Mouse (Mus musculus) heart, postnatal 0 days (tissue): ENCODE measurements around the gene Cd300a. TPM values are rescaled to one million over a fixed set of nuclear protein-coding genes. Genes with fewer than 3 reads are reported as not detected.
"Not testable (repeated sequence)": the region's sequence is repeated elsewhere in the genome, so short reads cannot be mapped to it uniquely, and the experiment has no call there.

Source experiments
- ATAC-seq: fragments of 200-750 bp; cut with Nextera tagmentation; 2 replicates; pipeline ENCODE4 v1.8.0; 2017; ENCODE audit warnings: low read depth, moderate number of reproducible peaks, moderate library complexity; ENCODE audit not compliant: insufficient read depth
- DNase-seq: peaks from one replicate; pipeline ENCODE4 v3.0.0-alpha.2; 2016; ENCODE audit warnings: low spot score
- H3K27ac ChIP-seq: fragments of 300-500 bp; sonication (generic); 2 replicates; pipeline ENCODE4 v1.5.1; 2014; ENCODE audit warnings: low read depth, mild to moderate bottlenecking
- H3K27me3 ChIP-seq: fragments of 300-500 bp; sonication (generic); 2 replicates; pipeline ENCODE4 v1.6.1; 2014; ENCODE audit warnings: low read length, mixed read lengths; ENCODE audit not compliant: control insufficient read depth, insufficient read depth
- H3K36me3 ChIP-seq: fragments of 300-500 bp; sonication (generic); replicated peaks from 2 replicates; pipeline ENCODE4 v1.6.1; 2014; ENCODE audit warnings: low read length, mixed read lengths; ENCODE audit not compliant: control insufficient read depth, insufficient read depth
- H3K4me1 ChIP-seq: fragments of 300-500 bp; sonication (generic); 2 replicates; pipeline ENCODE4 v1.6.1; 2014; ENCODE audit warnings: antibody characterized with exemption; ENCODE audit not compliant: control insufficient read depth, insufficient read depth
- H3K4me2 ChIP-seq: fragments of 300-500 bp; sonication (generic); 2 replicates; pipeline ENCODE4 v1.6.1; 2014; ENCODE audit warnings: low read depth, mild to moderate bottlenecking, low read length, moderate library complexity
- H3K4me3 ChIP-seq: fragments of 300-500 bp; sonication (generic); 2 replicates; pipeline ENCODE4 v1.5.1; 2014; ENCODE audit warnings: low read depth, low read length
- H3K9ac ChIP-seq: fragments of 300-500 bp; sonication (generic); replicated peaks from 2 replicates; pipeline ENCODE4 v1.6.1; 2014; ENCODE audit warnings: low read depth, low read length, mixed read lengths
- H3K9me3 ChIP-seq: fragments of 300-500 bp; sonication (generic); replicated peaks from 2 replicates; pipeline ENCODE4 v1.6.1; 2016; ENCODE audit warnings: low read length; ENCODE audit not compliant: control insufficient read depth
- CTCF ChIP-seq: IDR thresholded peaks from 2 replicates; pipeline ENCODE4 v1.5.1; 2016; ENCODE audit warnings: antibody characterized with exemption, control low read depth, low read depth
- EP300 ChIP-seq: IDR thresholded peaks from 2 replicates; pipeline ENCODE4 v1.6.1; 2016; ENCODE audit warnings: antibody characterized with exemption, low read depth
- WGBS: fragments of 180-500 bp; shearing (Covaris S2); extraction: QIAGEN DNeasy Blood & Tissue Kit; methylation state at CpG from one replicate; pipeline ENCODE4 v1.1.7; 2014; 5-methylcytosine and 5-hydroxymethylcytosine counted together
- polyA plus RNA-seq: library from polyadenylated mRNA; unstranded; fragments of >200 nt; fragmentation: Nextera tagmentation; extraction: Ambion mirVana; gene quantifications from 2 replicates; pipeline ENCODE4 v1.2.1, GENCODE M21; 2015
- total RNA-seq: library from RNA; depleted of rRNA; stranded (reverse); fragments of >200 nt; gene quantifications from 2 replicates; pipeline ENCODE4 v1.2.3, GENCODE M21; 2014; ENCODE audit warnings: low replicate concordance

Cd300a gene
- total and polyA plus RNA-seq, 2 experiments from 2014 or later = 0.92 TPM; not detected in 1

DNA sequence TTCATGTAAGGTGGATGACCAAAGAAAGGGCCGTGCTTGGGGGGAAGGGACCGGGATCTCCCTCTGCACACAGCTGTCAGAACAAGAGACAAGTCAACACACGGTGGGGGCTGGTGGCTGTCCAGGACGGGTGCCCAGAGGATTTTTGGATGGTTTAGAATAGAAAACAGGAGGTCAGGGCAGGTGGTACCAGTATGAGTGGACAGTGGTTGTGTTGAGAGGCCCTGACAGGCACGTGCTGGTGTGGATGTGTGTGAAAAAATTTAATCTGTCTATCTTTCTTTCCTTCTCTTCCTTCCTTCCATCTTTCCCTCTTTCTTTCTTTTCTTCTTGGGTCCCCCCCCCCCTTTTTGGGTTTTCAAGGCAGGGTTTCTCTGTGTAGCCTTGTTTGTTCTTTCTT lies 701 bp downstream of the Cd300a start:
- no peaks in the 10 kb centered on the region for H3K4me1 ChIP-seq
- 48% methylated on average over 5 of the region's 5 CpGs for WGBS
- H3K36me3 ChIP-seq = no peaks in the 10 kb centered on the region
- TF ChIP-seq EP300 (no peak), CTCF (no peak)
- no peak overlapping the region for H3K4me3 ChIP-seq
- H3K9ac ChIP-seq = no peak overlapping the region
- no peaks in the 10 kb centered on the region for H3K9me3 ChIP-seq
- H3K27ac ChIP-seq = no peak overlapping the region
- H3K27me3 ChIP-seq = no peaks in the 10 kb centered on the region
- ATAC-seq = no peak
- no peak overlapping the region for H3K4me2 ChIP-seq
- DNase-seq = no peak

DNA sequence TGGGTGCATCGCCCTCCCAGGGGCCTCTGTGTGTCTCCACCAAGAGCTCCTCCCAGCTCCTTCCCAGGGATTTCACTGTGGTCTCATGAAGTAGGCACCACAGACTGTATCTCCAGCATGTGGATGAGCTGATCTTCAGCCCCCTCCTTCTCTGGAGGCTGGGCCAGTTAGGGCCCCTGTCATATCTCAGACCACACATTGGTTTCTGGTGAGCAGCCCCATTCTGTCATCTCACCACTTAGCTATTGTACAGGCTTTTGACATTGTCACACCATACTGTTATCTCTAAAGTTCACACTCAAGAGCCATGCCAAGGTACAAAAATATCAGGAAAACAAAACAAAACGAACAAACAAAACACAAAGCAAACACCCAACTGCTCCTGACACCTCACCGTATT lies 6.2 kb downstream of the Cd300a start:
- no peaks in the 10 kb centered on the region for H3K36me3 ChIP-seq
- no peak overlapping the region for H3K9ac ChIP-seq
- no peaks in the 10 kb centered on the region for H3K4me1 ChIP-seq
- TF ChIP-seq EP300 (no peak), CTCF (no peak)
- H3K4me2 ChIP-seq = no peak overlapping the region
- no peak overlapping the region for H3K4me3 ChIP-seq
- no peak for DNase-seq
- WGBS = 80% methylated on average over 3 of the region's 3 CpGs
- no peaks in the 10 kb centered on the region for H3K27me3 ChIP-seq
- no peaks in the 10 kb centered on the region for H3K9me3 ChIP-seq
- ATAC-seq = no peak
- H3K27ac ChIP-seq = no peak overlapping the region

GRCm38 (mm10) chr11:114898026-114898425 lies 8.2 kb downstream of the Cd300a start:
- H3K9ac ChIP-seq = no peak overlapping the region
- no peaks in the 10 kb centered on the region for H3K27me3 ChIP-seq
- no peaks in the 10 kb centered on the region for H3K9me3 ChIP-seq
- no peaks in the 10 kb centered on the region for H3K36me3 ChIP-seq
- no peak for ATAC-seq
- H3K4me3 ChIP-seq = no peak overlapping the region
- no peak overlapping the region for H3K27ac ChIP-seq
- TF ChIP-seq CTCF (no peak), EP300 (no peak)
- no peaks in the 10 kb centered on the region for H3K4me1 ChIP-seq
- no peak overlapping the region for H3K4me2 ChIP-seq
- no peak for DNase-seq
- WGBS = 29% methylated on average over 1 of the region's 1 CpGs

- ATAC-seq (no peak), DNase-seq (no peak)
- no peak overlapping the region for H3K9ac ChIP-seq
- H3K27me3 ChIP-seq = no peaks in the 10 kb centered on the region
- TF ChIP-seq CTCF (no peak), EP300 (no peak)
- no peaks in the 10 kb centered on the region for H3K9me3 ChIP-seq
- H3K27ac ChIP-seq = no peak overlapping the region
- WGBS = 56% methylated on average over 4 of the region's 4 CpGs
- H3K4me1 ChIP-seq = no peaks in the 10 kb centered on the region
- H3K4me2 ChIP-seq = no peak overlapping the region
- H3K36me3 ChIP-seq = no peaks in the 10 kb centered on the region
- H3K4me3 ChIP-seq = no peak overlapping the region
These were observed 13.4 kb downstream of the Cd300a start for GRCm38 (mm10) chr11:114903224-114903623.

- Histone ChIP-seq H3K36me3 (no peaks in the 10 kb centered on the region), H3K9ac (no peak overlapping the region), H3K27ac (no peak overlapping the region), H3K4me2 (no peak overlapping the region), H3K4me3 (no peak overlapping the region), H3K9me3 (no peaks in the 10 kb centered on the region), H3K27me3 (no peaks in the 10 kb centered on the region), H3K4me1 (no peaks in the 10 kb centered on the region)
- 63% methylated on average over 4 of the region's 4 CpGs for WGBS
- DNase-seq (no peak), ATAC-seq (no peak)
- no peak for TF ChIP-seq CTCF
- TF ChIP-seq EP300 = no peak
These were observed 17.7 kb downstream of the Cd300a start for GRCm38 (mm10) chr11:114907567-114907966.

- TF ChIP-seq CTCF (no peak), EP300 (no peak)
- no peak overlapping the region for H3K27ac ChIP-seq
- ATAC-seq (no peak), DNase-seq (no peak)
- H3K4me2 ChIP-seq = no peak overlapping the region
- no peak overlapping the region for H3K4me3 ChIP-seq
- 45% methylated on average over 4 of the region's 4 CpGs for WGBS
- H3K36me3 ChIP-seq = no peaks in the 10 kb centered on the region
- H3K4me1 ChIP-seq = no peaks in the 10 kb centered on the region
- H3K27me3 ChIP-seq = no peaks in the 10 kb centered on the region
- no peak overlapping the region for H3K9ac ChIP-seq
- H3K9me3 ChIP-seq = no peaks in the 10 kb centered on the region
These were observed 18.2 kb downstream of the Cd300a start for GRCm38 (mm10) chr11:114908086-114908485.

GRCm38 (mm10) chr11:114909538-114909937 lies 19.7 kb downstream of the Cd300a start:
- not testable (repeated sequence) for DNase-seq, H3K9ac ChIP-seq, H3K9me3 ChIP-seq, H3K36me3 ChIP-seq, H3K27ac ChIP-seq, H3K4me1 ChIP-seq, ATAC-seq, H3K27me3 ChIP-seq, H3K4me2 ChIP-seq, H3K4me3 ChIP-seq
- 38% methylated on average over 3 of the region's 3 CpGs for WGBS
